Mouse (Mus musculus): ENCODE measurements at regions not wholly inside any gene's neighbourhood (a gene's known extent, or its start where the extent isn't known, plus 50 kb on each side); places are given as distances from the start of the nearest gene placed in this dataset.

GRCm38 (mm10) chr3:149987801-149988200 is 997.4 kb upstream of the Adgrl2 start:
- TF ChIP-seq CTCF (IDR thresholded peaks at IDR 0.05; ENCODE audit: low read depth) (no peak), EP300 (optimal IDR thresholded peaks at IDR 0.05) (no peak)
